Mouse (Mus musculus) ES-E14 (cell line): ENCODE results near the gene Padi2. TPM values are rescaled to one million over a fixed set of nuclear protein-coding genes. Genes with fewer than 3 reads are reported as not detected.
A peak's percentile ranks its signal among the peaks of the same experiment; 100 is the strongest.

Experiments
- DNase-seq: peaks from one replicate; pipeline ENCODE4 v3.0.0-alpha.2; 2013; ENCODE audit warnings: low read depth, low spot score
- H3K27ac ChIP-seq: 2 replicates; pipeline ENCODE4 v1.5.1; 2012; ENCODE audit warnings: low read depth, mild to moderate bottlenecking, low read length, moderate library complexity, mixed read lengths; ENCODE audit not compliant: poor library complexity, insufficient read depth, severe bottlenecking
- H3K36me3 ChIP-seq: 2 replicates; pipeline ENCODE4 v1.6.1; 2012; ENCODE audit warnings: mild to moderate bottlenecking, low read length, moderate library complexity, mixed read lengths; ENCODE audit not compliant: control insufficient read depth, poor library complexity, insufficient read depth, severe bottlenecking
- H3K4me1 ChIP-seq, 2 experiments: fragments of 150-350 bp in 1 of 2; sonication (generic) in 1 of 2; 2 replicates each; pipeline ENCODE4 v1.6.1; 2012; ENCODE audit warnings: low read length in 2 of 2, mild to moderate bottlenecking in 1 of 2, mixed read lengths in 1 of 2; ENCODE audit not compliant: control insufficient read depth in 2 of 2, insufficient read depth in 2 of 2, poor library complexity in 1 of 2
- H3K4me3 ChIP-seq, 2 experiments: fragments of 150-350 bp in 1 of 2; sonication (generic) in 1 of 2; 2 replicates each; pipeline ENCODE4 v1.5.1; 2012; ENCODE audit warnings: low read length in 2 of 2, low read depth in 1 of 2, mild to moderate bottlenecking in 1 of 2, mixed read lengths in 1 of 2; ENCODE audit not compliant: insufficient read depth in 1 of 2, poor library complexity in 1 of 2, severe bottlenecking in 1 of 2
- H3K9ac ChIP-seq: 2 replicates; pipeline ENCODE4 v1.6.1; 2012; ENCODE audit warnings: low read depth, mild to moderate bottlenecking, low read length, mixed read lengths; ENCODE audit not compliant: poor library complexity, insufficient read depth, severe bottlenecking
- H3K9me3 ChIP-seq: fragments of 150-350 bp; sonication (generic); 2 replicates; pipeline ENCODE4 v1.6.1; 2012; ENCODE audit warnings: low read depth, mild to moderate bottlenecking, low read length; ENCODE audit not compliant: control insufficient read depth, insufficient read depth
- CHD2 ChIP-seq: IDR thresholded peaks from 2 replicates; pipeline ENCODE4 v1.6.1; 2014; ENCODE audit warnings: mild to moderate bottlenecking, low read depth, low read length, inconsistent platforms
- HCFC1 ChIP-seq: IDR thresholded peaks from 2 replicates; pipeline ENCODE4 v1.6.1; 2012; ENCODE audit warnings: low read length, inconsistent platforms, borderline replicate concordance; ENCODE audit not compliant: insufficient read depth
- MAFK ChIP-seq: IDR thresholded peaks from 2 replicates; pipeline ENCODE4 v1.6.1; 2014; ENCODE audit warnings: mild to moderate bottlenecking, low read depth, low read length, inconsistent platforms; ENCODE audit not compliant: insufficient read depth
- ZC3H11A ChIP-seq: IDR thresholded peaks from 2 replicates; pipeline ENCODE4 v1.6.1; 2012; ENCODE audit warnings: low read depth, mild to moderate bottlenecking, inconsistent platforms, low read length, borderline replicate concordance
- ZNF384 ChIP-seq: IDR thresholded peaks from 2 replicates; pipeline ENCODE4 v1.6.1; 2012; ENCODE audit warnings: low read depth, low read length, inconsistent platforms
- in situ Hi-C, 2 experiments: fragments of 600-800 bp; cut with MboI; formaldehyde crosslinking; loops; one replicate each; pipeline ENCODE4 v1.15.1; 2025; ENCODE audit warnings: low sequenced_read_pairs in 2 of 2, inconsistent platforms in 1 of 2; ENCODE audit not compliant: unreplicated experiment in 2 of 2
- total RNA-seq: library from RNA; depleted of rRNA; stranded (reverse); fragments of 300-350 nt; gene quantifications from 2 replicates; pipeline ENCODE4 v1.2.3, GENCODE M21; 2012

Gene Padi2
- total RNA-seq, 1 experiment, result 0.94 TPM

GRCm38 (mm10) chr4:140957725-140958124 lies 51.6 kb downstream of the Padi2 start:
- no peak for TF ChIP-seq CHD2
- TF ChIP-seq HCFC1, result no peak
- peak; percentile 80; the same call in 1 of the 2 replicates for TF ChIP-seq ZC3H11A
- TF ChIP-seq ZNF384, result no peak
- no peak for TF ChIP-seq MAFK
- no peak overlapping the region for H3K27ac ChIP-seq

GRCm38 (mm10) chr4:140958319-140958718 lies 52.2 kb downstream of the Padi2 start:
- in situ Hi-C loops, result no loop called here
- no peaks in the 10 kb centered on the region for H3K9me3 ChIP-seq
- peaks cover 5 to 14% of the 10 kb centered on the region in 2 experiments; a peak in 3 of 4 replicates for H3K4me1 ChIP-seq

More at GRCm38 (mm10) chr4:140957725-140958124, 51.6 kb downstream of the Padi2 start:
- 0 out of 2 replicates have a peak overlapping the region, but pooled peaks have one; percentile 13 for H3K9ac ChIP-seq
- in situ Hi-C loops, result no loop called here
- peak; percentile 52 for DNase-seq
- H3K9me3 ChIP-seq, result no peaks in the 10 kb centered on the region
- peak overlapping the region; percentile 28 to 48; a peak in 3 of 4 replicates for H3K4me3 ChIP-seq
- H3K36me3 ChIP-seq, result no peaks in the 10 kb centered on the region
- H3K4me1 ChIP-seq, result peaks cover 3 to 14% of the 10 kb centered on the region in 2 experiments; a peak in 3 of 4 replicates

GRCm38 (mm10) chr4:140959128-140959679 lies 53.1 kb downstream of the Padi2 start:
- no peaks in the 10 kb centered on the region for H3K36me3 ChIP-seq
- TF ChIP-seq ZC3H11A, result no peak
- no peak for TF ChIP-seq HCFC1
- TF ChIP-seq ZNF384, result no peak
- TF ChIP-seq MAFK, result no peak
- no peak for TF ChIP-seq CHD2
- H3K9ac ChIP-seq, result no peak overlapping the region
- in situ Hi-C loops, result no loop called here
- H3K4me1 ChIP-seq, result peaks cover 5 to 16% of the 10 kb centered on the region in 2 experiments; a peak in 3 of 4 replicates
- DNase-seq, result no peak
- H3K27ac ChIP-seq, result no peak overlapping the region
- no peak overlapping the region for H3K4me3 ChIP-seq
- no peaks in the 10 kb centered on the region for H3K9me3 ChIP-seq

More at GRCm38 (mm10) chr4:140958319-140958718, 52.2 kb downstream of the Padi2 start:
- H3K36me3 ChIP-seq, result no peaks in the 10 kb centered on the region
- H3K9ac ChIP-seq, result no peak overlapping the region
- H3K27ac ChIP-seq, result no peak overlapping the region
- no peak for TF ChIP-seq ZNF384
- no peak for TF ChIP-seq HCFC1
- TF ChIP-seq MAFK, result no peak
- H3K4me3 ChIP-seq, result no peak overlapping the region
- DNase-seq, result no peak

GRCm38 (mm10) chr4:140959715-140960479 lies 53.8 kb downstream of the Padi2 start:
- no peak for TF ChIP-seq ZC3H11A
- TF ChIP-seq CHD2, result no peak
- no peak for TF ChIP-seq HCFC1
- TF ChIP-seq MAFK, result no peak
- TF ChIP-seq ZNF384, result no peak
- no peak overlapping the region for H3K9ac ChIP-seq
- no peaks in the 10 kb centered on the region for H3K9me3 ChIP-seq
- DNase-seq, result no peak
- no peaks in the 10 kb centered on the region for H3K36me3 ChIP-seq
- peaks cover 5 to 16% of the 10 kb centered on the region in 2 experiments; a peak in 3 of 4 replicates for H3K4me1 ChIP-seq
- no peak overlapping the region for H3K4me3 ChIP-seq
- in situ Hi-C loops, result no loop called here
- no peak overlapping the region for H3K27ac ChIP-seq
